In the genomic region with DNA sequence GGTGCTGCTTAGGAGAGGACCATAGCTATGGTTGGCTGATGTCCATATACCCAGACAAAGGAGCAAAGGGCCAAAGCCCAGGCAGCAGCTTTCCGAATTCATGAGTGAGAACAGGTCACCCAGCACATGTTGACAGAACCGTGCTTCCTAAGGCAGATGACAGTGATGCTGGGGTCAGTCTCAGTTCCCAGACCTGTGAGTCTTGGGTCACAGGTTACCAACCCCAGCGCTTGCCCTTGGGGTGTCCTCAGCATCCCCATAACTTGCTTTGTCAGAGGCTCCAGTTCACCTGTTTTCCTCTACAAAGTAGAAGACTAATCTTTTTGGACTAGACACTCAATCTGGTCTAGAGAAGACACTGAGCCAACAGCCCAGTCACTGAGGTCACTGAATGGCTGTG, we compare ENCODE assay signal across 23 mouse cellular contexts.
DNase-seq lines count a peak whose midpoint lies in the region; ATAC-seq and TF ChIP-seq lines count a peak whose summit lies in the region.
"Had no signal": no experiment of that assay in that cellular context is flagged by ENCODE, and none has a peak within 500 bp of the region (broad histone marks: within the 10 kb centered on the region; RNA-seq: fewer than 3 reads in every experiment).

No protein-coding gene starts in this region.

- H3K9me3 ChIP-seq in embryonic facial prominence, embryonic 13.5 days = no peaks in the 10 kb centered on the region
- no peaks in the 10 kb centered on the region for H3K9me3 ChIP-seq in embryonic facial prominence, embryonic 10.5 days
- H3K9me3 ChIP-seq in lung, embryonic 15.5 days = no peaks in the 10 kb centered on the region
- H3K9me3 ChIP-seq in lung, postnatal 0 days (ENCODE audit: low read length) = no peaks in the 10 kb centered on the region
- no peaks in the 10 kb centered on the region for H3K9me3 ChIP-seq in embryonic facial prominence, embryonic 15.5 days (replicated peaks)
- H3K9me3 ChIP-seq: forebrain, embryonic 10.5 days; forebrain, embryonic 12.5 days had no signal

- no peak overlapping the region for H3K9ac ChIP-seq in embryonic facial prominence, embryonic 13.5 days
- H3K9ac ChIP-seq in lung, embryonic 15.5 days = no peak overlapping the region
- no peak overlapping the region for H3K9ac ChIP-seq in lung, postnatal 0 days (replicated peaks; ENCODE audit: low read depth)
- H3K9ac ChIP-seq in embryonic facial prominence, embryonic 15.5 days = no peak overlapping the region
- H3K9ac ChIP-seq: forebrain, embryonic 12.5 days had no signal

- ATAC-seq in embryonic facial prominence, embryonic 13.5 days (ENCODE audit: insufficient number of reproducible peaks, insufficient read depth, low FRiP score, low TSS enrichment, low read depth) = 0 out of 2 replicates have a peak, but pooled peaks have one; percentile 6
- peak; percentile 11; the same call in 1 of the 2 replicates for ATAC-seq in lung, embryonic 15.5 days (ENCODE audit: borderline replicate concordance, extremely low read depth, low FRiP score, low TSS enrichment)
- no peak for ATAC-seq in lung, postnatal 0 days
- ATAC-seq in embryonic facial prominence, embryonic 15.5 days (ENCODE audit: insufficient number of reproducible peaks, low FRiP score, low TSS enrichment, low read depth) = 0 out of 2 replicates have a peak, but pooled peaks have one; percentile 24
- ATAC-seq: activated CD4-positive, CD25-positive, alpha-beta regulatory T cell, adult 4 months; CD4-positive, CD25-positive, alpha-beta regulatory T cell, adult 4 months; forebrain, embryonic 14.5 days; forebrain, embryonic 16.5 days; Patski had no signal

- no peak overlapping the region for H3K27ac ChIP-seq in embryonic facial prominence, embryonic 13.5 days
- no peak overlapping the region for H3K27ac ChIP-seq in embryonic facial prominence, embryonic 10.5 days (replicated peaks)
- H3K27ac ChIP-seq in lung, embryonic 15.5 days = no peak overlapping the region
- no peak overlapping the region for H3K27ac ChIP-seq in lung, postnatal 0 days (ENCODE audit: low read length)
- no peak overlapping the region for H3K27ac ChIP-seq in embryonic facial prominence, embryonic 15.5 days (replicated peaks)
- H3K27ac ChIP-seq: forebrain, embryonic 10.5 days; forebrain, embryonic 12.5 days had no signal

- no peaks in the 10 kb centered on the region for H3K36me3 ChIP-seq in embryonic facial prominence, embryonic 13.5 days
- no peaks in the 10 kb centered on the region for H3K36me3 ChIP-seq in embryonic facial prominence, embryonic 10.5 days (replicated peaks)
- H3K36me3 ChIP-seq in lung, embryonic 15.5 days = no peaks in the 10 kb centered on the region
- no peaks in the 10 kb centered on the region for H3K36me3 ChIP-seq in lung, postnatal 0 days (ENCODE audit: insufficient read depth, low read length)
- no peaks in the 10 kb centered on the region for H3K36me3 ChIP-seq in embryonic facial prominence, embryonic 15.5 days
- H3K36me3 ChIP-seq: forebrain, embryonic 10.5 days; forebrain, embryonic 12.5 days; G1E had no signal

- TF ChIP-seq CTCF in lung, postnatal 0 days (IDR thresholded peaks at IDR 0.05) = no peak

- WGBS in embryonic facial prominence, embryonic 13.5 days = 86% methylated on average over 3 of the region's 3 CpGs
- 90% methylated on average over 3 of the region's 3 CpGs for WGBS in embryonic facial prominence, embryonic 10.5 days
- 78% methylated on average over 3 of the region's 3 CpGs for WGBS in lung, embryonic 15.5 days
- 90% methylated on average over 3 of the region's 3 CpGs for WGBS in lung, postnatal 0 days
- WGBS in embryonic facial prominence, embryonic 15.5 days = 90% methylated on average over 3 of the region's 3 CpGs

- DNase-seq in embryonic facial prominence, embryonic 10.5 days (ENCODE audit: low spot score) = no peak
- no peak for DNase-seq in lung, postnatal 0 days (ENCODE audit: low spot score)
- DNase-seq: adrenal gland, adult 8-10 months; adrenal gland, postnatal 14 days; adrenal gland, postnatal 36 days; B cell, adult 2 months; cerebellum, adult 11-12 months; cerebellum, adult 2 months; cerebellum, adult 9-10 months; cerebellum, postnatal 25 days had no signal

- no peak for TF ChIP-seq EP300 in lung, postnatal 0 days (IDR thresholded peaks at IDR 0.05)

- no peak overlapping the region for H3K4me2 ChIP-seq in embryonic facial prominence, embryonic 13.5 days
- no peak overlapping the region for H3K4me2 ChIP-seq in lung, embryonic 15.5 days
- no peak overlapping the region for H3K4me2 ChIP-seq in lung, postnatal 0 days (replicated peaks; ENCODE audit: low read depth, low read length)
- H3K4me2 ChIP-seq in embryonic facial prominence, embryonic 15.5 days (replicated peaks) = no peak overlapping the region
- H3K4me2 ChIP-seq: forebrain, embryonic 12.5 days had no signal

- H3K4me3 ChIP-seq in embryonic facial prominence, embryonic 13.5 days = no peak overlapping the region
- H3K4me3 ChIP-seq in embryonic facial prominence, embryonic 10.5 days = no peak overlapping the region
- no peak overlapping the region for H3K4me3 ChIP-seq in lung, embryonic 15.5 days
- no peak overlapping the region for H3K4me3 ChIP-seq in lung, postnatal 0 days (ENCODE audit: low read depth, low read length)
- H3K4me3 ChIP-seq in embryonic facial prominence, embryonic 15.5 days (replicated peaks) = no peak overlapping the region
- H3K4me3 ChIP-seq: erythroblast, embryonic 14.5 days; forebrain, embryonic 10.5 days; forebrain, embryonic 12.5 days had no signal

- no peaks in the 10 kb centered on the region for H3K27me3 ChIP-seq in embryonic facial prominence, embryonic 13.5 days
- H3K27me3 ChIP-seq in embryonic facial prominence, embryonic 10.5 days (replicated peaks; ENCODE audit: low read depth, poor library complexity, severe bottlenecking) = no peaks in the 10 kb centered on the region
- H3K27me3 ChIP-seq in lung, embryonic 15.5 days = no peaks in the 10 kb centered on the region
- no peaks in the 10 kb centered on the region for H3K27me3 ChIP-seq in lung, postnatal 0 days (replicated peaks; ENCODE audit: insufficient read depth, low read length)
- no peaks in the 10 kb centered on the region for H3K27me3 ChIP-seq in embryonic facial prominence, embryonic 15.5 days
- H3K27me3 ChIP-seq: CH12.LX; forebrain, embryonic 12.5 days; Patski had no signal

- H3K4me1 ChIP-seq in embryonic facial prominence, embryonic 13.5 days = no peaks in the 10 kb centered on the region
- H3K4me1 ChIP-seq in embryonic facial prominence, embryonic 10.5 days = no peaks in the 10 kb centered on the region
- H3K4me1 ChIP-seq in lung, embryonic 15.5 days = no peaks in the 10 kb centered on the region
- no peaks in the 10 kb centered on the region for H3K4me1 ChIP-seq in lung, postnatal 0 days (ENCODE audit: insufficient read depth, low read depth, low read length)
- H3K4me1 ChIP-seq in embryonic facial prominence, embryonic 15.5 days = no peaks in the 10 kb centered on the region
- H3K4me1 ChIP-seq: forebrain, embryonic 10.5 days; forebrain, embryonic 12.5 days had no signal
